In genomic region chr7:16816475-16817122, GRCm38 (mm10) we compare ENCODE assay signal across 7 mouse cellular contexts. TPM values are rescaled to one million over a fixed set of nuclear protein-coding genes. Genes with fewer than 3 reads are reported as not detected.
DNase-seq lines count a peak whose midpoint lies in the region; ATAC-seq and TF ChIP-seq lines count a peak whose summit lies in the region.

Fkrp (minus strand) TSS chr7:16816732.

- H3K27me3 ChIP-seq in MEL (ENCODE audit: control insufficient read depth in 1 of 2, insufficient read depth in 2 of 2, low read length in 2 of 2), result no peaks in the 10 kb centered on the region
- H3K27me3 ChIP-seq in forebrain, embryonic 11.5 days (ENCODE audit: control insufficient read depth, insufficient read depth, low read length), result peaks cover 14% of the 10 kb centered on the region

- ATAC-seq in forebrain, embryonic 11.5 days (replicated peaks; ENCODE audit: low FRiP score), result peak; percentile 74
- peak; percentile 46 for ATAC-seq in megakaryocyte, adult 5-6 weeks (ENCODE audit: poor library complexity, severe bottlenecking)

- TF ChIP-seq EP300 in MEL (IDR thresholded peaks at IDR 0.05; ENCODE audit: low read depth in 1 of 2, low read length in 2 of 2), result no peak

- peak in 1 of 2 experiments; percentile 86; a peak in 2 of 4 replicates for TF ChIP-seq POLR2A in MEL (IDR thresholded peaks at IDR 0.05; ENCODE audit: control insufficient read depth in 1 of 2, insufficient read depth in 1 of 2, low read depth in 1 of 2, low read length in 2 of 2, poor library complexity in 1 of 2)
- TF ChIP-seq POLR2A in brain, embryonic 14.5 days (IDR thresholded peaks at IDR 0.05; ENCODE audit: borderline replicate concordance, extremely low read depth, insufficient read depth, insufficient read length, poor library complexity, severe bottlenecking), result no peak

- H3K9ac ChIP-seq in MEL (ENCODE audit: control insufficient read depth, low read depth, low read length, poor library complexity, severe bottlenecking), result peak within 1 kb of the TSS; percentile 99
- peak within 1 kb of the TSS; percentile 99 for H3K9ac ChIP-seq in forebrain, embryonic 11.5 days (ENCODE audit: low read length)

- DNase-seq in MEL (ENCODE audit: low read depth, low spot score), result peak; percentile 44
- DNase-seq in brain, embryonic 14.5 days (ENCODE audit: low read depth), result peak; percentile 42
- peak; percentile 83 for DNase-seq in forebrain, embryonic 11.5 days (ENCODE audit: low spot score)
- DNase-seq in heart, postnatal 25 days (ENCODE audit: low spot score), result peak; percentile 39
- peak; percentile 43 to 53 for DNase-seq in layer of hippocampus, postnatal 14 days (ENCODE audit: low spot score in 2 of 2)
- peak; percentile 41 to 70 for DNase-seq in spleen, adult 18-20 months

- peak within 1 kb of the TSS; percentile 65 to 99 for H3K4me3 ChIP-seq in MEL (ENCODE audit: control insufficient read depth in 1 of 2, insufficient read depth in 1 of 2, low read depth in 2 of 2, low read length in 2 of 2)
- peak within 1 kb of the TSS; percentile 97 for H3K4me3 ChIP-seq in forebrain, embryonic 11.5 days (ENCODE audit: low read depth, low read length)

- no peak for TF ChIP-seq RAD21 in MEL (IDR thresholded peaks at IDR 0.05; ENCODE audit: low read depth, low read length)

- H3K27ac ChIP-seq in MEL (ENCODE audit: control insufficient read depth, low read depth, low read length), result peak within 1 kb of the TSS; percentile 64
- H3K27ac ChIP-seq in forebrain, embryonic 11.5 days (ENCODE audit: low read depth, low read length), result peak within 1 kb of the TSS; percentile 98

- under 1% methylated on average over 55 of the region's 64 CpGs for WGBS in forebrain, embryonic 11.5 days

- H3K4me2 ChIP-seq in forebrain, embryonic 11.5 days (ENCODE audit: low read depth, low read length, severe bottlenecking), result peak within 1 kb of the TSS; percentile 98

- TF ChIP-seq CTCF in MEL (IDR thresholded peaks at IDR 0.05 in 2 of 3, conservative IDR thresholded peaks at IDR 0.05 in 1 of 3; ENCODE audit: control insufficient read depth in 1 of 3, insufficient read depth in 1 of 3, low read depth in 2 of 3, low read length in 3 of 3, poor library complexity in 1 of 3, severe bottlenecking in 1 of 3), result no peak
- TF ChIP-seq CTCF in brain, embryonic 14.5 days (IDR thresholded peaks at IDR 0.05; ENCODE audit: borderline replicate concordance, extremely low read depth, insufficient read depth, insufficient read length), result no peak

- intact Hi-C loops in heart, postnatal 25 days (cut with DNase I), result loop anchor here (2.0 kb wide), 1 partner anchor 106 kb away; no protein-coding TSS in a partner anchor

- H3K4me1 ChIP-seq in MEL (ENCODE audit: control insufficient read depth in 1 of 2, insufficient read depth in 2 of 2, low read length in 2 of 2), result peaks cover 15 to 27% of the 10 kb centered on the region in 2 experiments
- peaks cover 21% of the 10 kb centered on the region for H3K4me1 ChIP-seq in forebrain, embryonic 11.5 days (replicated peaks; ENCODE audit: control insufficient read depth, insufficient read depth, low read length)

- peaks cover 53% of the 10 kb centered on the region for H3K79me2 ChIP-seq in MEL (ENCODE audit: control insufficient read depth, insufficient read depth, low read length, poor library complexity)

- H3K36me3 ChIP-seq in MEL (ENCODE audit: control insufficient read depth in 1 of 2, insufficient read depth in 2 of 2, low read length in 2 of 2), result peaks cover 2 to 37% of the 10 kb centered on the region in 2 experiments
- H3K36me3 ChIP-seq in forebrain, embryonic 11.5 days (ENCODE audit: control insufficient read depth, insufficient read depth, low read length), result no peaks in the 10 kb centered on the region; the same call in 1 of the 2 replicates

- H3K9me3 ChIP-seq in MEL (replicated peaks; ENCODE audit: insufficient read depth, low read length), result no peaks in the 10 kb centered on the region
- no peaks in the 10 kb centered on the region for H3K9me3 ChIP-seq in forebrain, embryonic 11.5 days (ENCODE audit: control insufficient read depth, low read length)

TF ChIP-seq in MEL, 35 proteins besides CTCF, POLR2A, EP300 and RAD21:
- TF ChIP-seq POLR2AphosphoS5 (IDR thresholded peaks at IDR 0.05; ENCODE audit: borderline replicate concordance, low read depth, low read length), result no peak
- TF ChIP-seq TBP (IDR thresholded peaks at IDR 0.05; ENCODE audit: low read depth, low read length), result no peak
- TF ChIP-seq TCF12 (IDR thresholded peaks at IDR 0.05; ENCODE audit: low read depth, low read length), result no peak
- TF ChIP-seq ZKSCAN1 (IDR thresholded peaks at IDR 0.05; ENCODE audit: low read depth, low read length), result no peak
- TF ChIP-seq BHLHE40 (IDR thresholded peaks at IDR 0.05; ENCODE audit: borderline replicate concordance, low read depth, low read length), result no peak
- TF ChIP-seq MAX (IDR thresholded peaks at IDR 0.05; ENCODE audit: low read length), result 0 out of 2 replicates have a peak, but pooled peaks have one; percentile 37
- no peak for TF ChIP-seq KAT2A (conservative IDR thresholded peaks at IDR 0.05; ENCODE audit: low read depth, low read length)
- no peak for TF ChIP-seq MAFK (IDR thresholded peaks at IDR 0.05; ENCODE audit: borderline replicate concordance, low read depth, low read length)
- TF ChIP-seq SIN3A (IDR thresholded peaks at IDR 0.05; ENCODE audit: low read length), result peak; percentile 31; the same call in 1 of the 2 replicates
- TF ChIP-seq HCFC1 (IDR thresholded peaks at IDR 0.05; ENCODE audit: low read depth, low read length), result no peak
- peak; percentile 37; the same call in 1 of the 2 replicates for TF ChIP-seq MXI1 (IDR thresholded peaks at IDR 0.05; ENCODE audit: low read depth, low read length)

RNA-seq across cellular contexts. Expression of gene Fkrp, which starts in this region (rescaled TPM):
- 12.6 and 15.9 TPM in 2 replicates for total RNA-seq in MEL (2012; rRNA removed)
- polyA plus RNA-seq in MEL (2012; ENCODE audit: insufficient read depth in 1 of 2, insufficient read length in 2 of 2, low read depth in 1 of 2, low replicate concordance in 2 of 2, missing spikeins in 1 of 2), result 10 to 100 TPM in 1 of 2 experiments, not detected in 1; 19.2 TPM
- 35.1 and 47.7 TPM in 2 replicates for polyA plus RNA-seq in brain, embryonic 14.5 days (2012; rRNA removed)
- 27.1 and 29.0 TPM in 2 replicates for polyA plus RNA-seq in forebrain, embryonic 11.5 days (2014; fragmentation: Nextera tagmentation; extraction: Ambion mirVana)
- 10 to 100 TPM; 46.2 to 48.0 TPM for total RNA-seq in heart, postnatal 25 days (2021)
- total RNA-seq in layer of hippocampus, postnatal 14 days (2021), result 10 to 100 TPM; 45.9 to 46.2 TPM
- 8.1 and 12.4 TPM in 2 replicates for total RNA-seq in megakaryocyte, adult 5-6 weeks (2015)
- 8.1 and 10.6 TPM in 2 replicates for total RNA-seq in megakaryocyte, adult 5-6 weeks (2017)

Comparison
In these comparisons a context has a peak if more than half of its experiments do, and no peak if none do; other contexts are left out.
1. Peak in every context shown above with its lines: DNase-seq, ATAC-seq, H3K4me3 ChIP-seq and H3K27ac ChIP-seq.